Mouse (Mus musculus) activated CD4-positive, CD25-positive, alpha-beta regulatory T cell (primary cell): ENCODE measurements around the gene Mecom. TPM values are rescaled to one million over a fixed set of nuclear protein-coding genes. Genes with fewer than 3 reads are reported as not detected.

Experiments used
- polyA plus RNA-seq, 2 experiments: library from polyadenylated mRNA; unstranded; fragments of 100-300 nt; shearing (Covaris generic); gene quantifications; one replicate each; pipeline ENCODE4 v1.2.1; 2017

Gene Mecom
- under 1 TPM; 0.14 to 0.28 TPM for polyA plus RNA-seq

DNA sequence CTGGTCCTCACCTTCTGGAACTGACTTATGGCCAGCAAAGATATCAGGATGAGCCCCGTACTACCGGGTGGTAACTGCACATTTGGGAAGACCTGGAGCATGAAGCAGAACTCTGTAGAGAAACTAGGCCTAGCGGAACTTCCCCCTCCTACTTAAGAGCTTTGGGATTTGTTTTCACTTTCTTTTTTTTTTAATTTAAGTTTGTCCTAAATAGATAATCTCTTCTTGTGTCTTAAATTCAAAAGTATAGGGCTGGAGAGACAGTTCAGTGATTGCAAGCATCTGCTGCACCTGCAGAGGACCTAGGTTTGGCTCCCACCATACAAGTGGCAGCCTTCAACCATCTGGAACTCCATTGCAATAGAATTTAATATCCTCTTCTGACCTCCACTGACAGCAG lies at the start of gene Mecom:
TSS of gene Mecom (minus strand) at position 101 of the 400 bp plus-strand sequence.

Other genes with a start within 250 kb of the Mecom start
- not detected for gene Actrt3, start 51.9 kb upstream of the Mecom start, polyA plus RNA-seq
- 10 to 100 TPM; 34.1 to 38.0 TPM for gene Mynn, start 54.1 kb upstream of the Mecom start, polyA plus RNA-seq
- not detected for gene Lrriq4, start 96.5 kb upstream of the Mecom start, polyA plus RNA-seq
- under 1 TPM in 1 of 2 experiments, not detected in 1; 0.11 TPM for gene Lrrc34, start 99.9 kb upstream of the Mecom start, polyA plus RNA-seq
- gene Lrrc31, start 151.8 kb upstream of the Mecom start, polyA plus RNA-seq, result under 1 TPM; 0.08 to 0.69 TPM
- gene Samd7, start 198.3 kb upstream of the Mecom start, polyA plus RNA-seq, result not detected
- 10 to 100 TPM; 67.8 to 78.8 TPM for gene Sec62, start 244.9 kb upstream of the Mecom start, polyA plus RNA-seq